Mouse (Mus musculus) limb, embryonic 14.5 days (tissue): ENCODE measurements around the gene Tnfsf10. TPM values are rescaled to one million over a fixed set of nuclear protein-coding genes. Genes with fewer than 3 reads are reported as not detected.

Experiments used
- ATAC-seq: fragments of 200-750 bp; cut with Nextera tagmentation; 2 replicates; pipeline ENCODE4 v1.8.0; 2017; ENCODE audit warnings: low read depth, moderate number of reproducible peaks, moderate TSS enrichment; ENCODE audit not compliant: low FRiP score
- DNase-seq: peaks from one replicate; pipeline ENCODE4 v3.0.0-alpha.2; 2015; ENCODE audit warnings: low spot score
- H3K27ac ChIP-seq: fragments of 300-500 bp; sonication (generic); replicated peaks from 2 replicates; pipeline ENCODE4 v1.5.1; 2014; ENCODE audit warnings: low read depth, mild to moderate bottlenecking, low read length, moderate library complexity, mixed read lengths
- H3K27me3 ChIP-seq: fragments of 300-500 bp; sonication (generic); 2 replicates; pipeline ENCODE4 v1.6.1; 2014; ENCODE audit warnings: low read length, mixed read lengths; ENCODE audit not compliant: control insufficient read depth, insufficient read depth
- H3K36me3 ChIP-seq: fragments of 300-500 bp; sonication (generic); 2 replicates; pipeline ENCODE4 v1.6.1; 2014; ENCODE audit warnings: mild to moderate bottlenecking, low read length, moderate library complexity, mixed read lengths; ENCODE audit not compliant: control insufficient read depth, insufficient read depth
- H3K4me1 ChIP-seq: fragments of 300-500 bp; sonication (generic); 2 replicates; pipeline ENCODE4 v1.6.1; 2014; ENCODE audit warnings: antibody characterized with exemption, low read length, mixed read lengths; ENCODE audit not compliant: control insufficient read depth, insufficient read depth
- H3K4me2 ChIP-seq: fragments of 300-500 bp; sonication (generic); replicated peaks from 2 replicates; pipeline ENCODE4 v1.6.1; 2014; ENCODE audit warnings: low read depth, mild to moderate bottlenecking, low read length, moderate library complexity; ENCODE audit not compliant: severe bottlenecking
- H3K4me3 ChIP-seq: fragments of 300-500 bp; sonication (generic); replicated peaks from 2 replicates; pipeline ENCODE4 v1.5.1; 2014; ENCODE audit warnings: low read length
- H3K9ac ChIP-seq: fragments of 300-500 bp; sonication (generic); 2 replicates; pipeline ENCODE4 v1.6.1; 2014; ENCODE audit warnings: mild to moderate bottlenecking, low read depth, low read length, moderate library complexity; ENCODE audit not compliant: severe bottlenecking
- H3K9me3 ChIP-seq: fragments of 300-500 bp; sonication (generic); 2 replicates; pipeline ENCODE4 v1.6.1; 2016; ENCODE audit warnings: low read length; ENCODE audit not compliant: control insufficient read depth
- POLR2A ChIP-seq: fragments of 200-500 bp; IDR thresholded peaks from 2 replicates; pipeline ENCODE4 v1.8.0; 2012; ENCODE audit warnings: inconsistent platforms, mild to moderate bottlenecking, moderate library complexity, borderline replicate concordance; ENCODE audit not compliant: insufficient read depth, insufficient read length; ENCODE audit errors: extremely low read depth
- WGBS: fragments of 180-500 bp; shearing (Covaris S2); extraction: QIAGEN DNeasy Blood & Tissue Kit; methylation state at CpG from one replicate; pipeline ENCODE4 v1.1.7; 2014; 5-methylcytosine and 5-hydroxymethylcytosine counted together
- polyA plus RNA-seq, 2 experiments: library from polyadenylated mRNA; depleted of rRNA in 1 of 2; stranded (reverse) in 1 of 2; unstranded in 1 of 2; fragments of >200 nt; fragmentation: Nextera tagmentation in 1 of 2; extraction: Ambion mirVana in 1 of 2; gene quantifications; 2 replicates each; pipeline versions ENCODE4 v1.2.1 to v1.2.3; 2012 to 2014

Tnfsf10 gene
- polyA plus RNA-seq, 2 experiments: 0.14 to 0.17 TPM

GRCm38 (mm10) chr3:27322591-27322990 is 5.8 kb downstream of the Tnfsf10 start:
- 78% methylated on average over 9 of the region's 9 CpGs for WGBS
- ATAC-seq: no peak
- H3K4me1 ChIP-seq: peaks cover 4% of the 10 kb centered on the region; the same call in 1 of the 2 replicates
- TF ChIP-seq POLR2A: no peak
- no peaks in the 10 kb centered on the region for H3K36me3 ChIP-seq
- H3K27ac ChIP-seq: no peak overlapping the region
- no peaks in the 10 kb centered on the region for H3K27me3 ChIP-seq
- DNase-seq: no peak
- no peak overlapping the region for H3K9ac ChIP-seq
- no peaks in the 10 kb centered on the region for H3K9me3 ChIP-seq
- H3K4me2 ChIP-seq: no peak overlapping the region
- no peak overlapping the region for H3K4me3 ChIP-seq

DNA sequence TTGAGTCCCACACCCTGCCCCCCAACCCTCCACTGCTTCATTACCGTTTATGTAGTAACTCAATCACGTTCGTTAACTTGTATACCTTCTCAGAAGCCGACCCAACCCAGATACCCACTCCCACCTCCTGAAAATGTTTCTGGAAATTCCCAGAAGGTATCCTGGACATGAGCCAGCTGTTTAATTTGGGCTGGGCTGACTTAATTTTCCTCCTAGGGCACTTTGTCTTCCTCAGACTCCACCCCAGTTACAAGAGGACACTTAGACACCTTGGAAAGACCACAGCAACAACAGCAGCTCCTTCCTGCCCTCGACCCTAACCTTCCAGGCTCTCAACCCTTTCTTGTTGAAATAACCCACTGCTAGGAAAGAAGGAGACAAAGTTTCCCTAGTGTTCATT is 6.7 kb downstream of the Tnfsf10 start:
- Histone ChIP-seq H3K4me1 (peaks cover 4% of the 10 kb centered on the region; the same call in 1 of the 2 replicates), H3K36me3 (no peaks in the 10 kb centered on the region), H3K27ac (no peak overlapping the region), H3K27me3 (no peaks in the 10 kb centered on the region), H3K4me3 (no peak overlapping the region), H3K4me2 (no peak overlapping the region), H3K9me3 (no peaks in the 10 kb centered on the region), H3K9ac (no peak overlapping the region)
- ATAC-seq (no peak), DNase-seq (no peak)
- WGBS: 26% methylated on average over 5 of the region's 5 CpGs
- TF ChIP-seq POLR2A: no peak

DNA sequence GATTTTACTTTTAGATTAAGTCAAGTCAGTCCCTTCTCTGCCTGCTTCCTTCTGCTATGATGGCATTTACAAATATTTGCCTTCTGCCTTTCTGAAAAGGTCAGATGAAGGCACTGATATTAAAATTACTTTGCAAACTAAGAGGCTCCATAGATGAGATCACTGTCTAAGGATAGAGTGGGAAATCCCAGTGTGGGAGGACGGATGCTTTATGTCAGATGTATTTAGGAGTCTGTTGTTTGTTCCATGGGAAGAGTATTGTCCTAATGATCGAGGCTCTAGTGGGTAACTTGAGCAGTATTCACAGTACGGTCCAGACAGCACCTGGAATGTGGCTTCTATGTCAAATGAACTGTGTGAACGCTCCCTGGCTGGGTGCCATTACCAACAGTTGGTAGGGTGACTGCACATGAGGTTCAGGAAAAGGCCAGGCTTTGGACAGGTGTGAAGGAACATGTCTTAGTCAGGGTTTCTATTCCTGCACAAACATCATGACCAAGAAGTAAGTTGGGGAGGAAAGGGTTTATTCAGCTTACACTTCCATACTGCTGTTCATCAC is 9.9 kb downstream of the Tnfsf10 start:
- no peaks in the 10 kb centered on the region for H3K9me3 ChIP-seq
- no peaks in the 10 kb centered on the region for H3K27me3 ChIP-seq
- ATAC-seq (no peak), DNase-seq (peak; percentile 18)
- H3K4me3 ChIP-seq: no peak overlapping the region
- H3K4me2 ChIP-seq: no peak overlapping the region
- H3K36me3 ChIP-seq: no peaks in the 10 kb centered on the region
- peaks cover 4% of the 10 kb centered on the region; the same call in 1 of the 2 replicates for H3K4me1 ChIP-seq
- no peak overlapping the region for H3K27ac ChIP-seq
- 64% methylated on average over 4 of the region's 4 CpGs for WGBS
- no peak for TF ChIP-seq POLR2A
- no peak overlapping the region for H3K9ac ChIP-seq

- WGBS: 91% methylated on average over 5 of the region's 5 CpGs
- no peaks in the 10 kb centered on the region for H3K27me3 ChIP-seq
- no peaks in the 10 kb centered on the region for H3K36me3 ChIP-seq
- no peak overlapping the region for H3K4me2 ChIP-seq
- H3K9me3 ChIP-seq: no peaks in the 10 kb centered on the region
- no peak for ATAC-seq
- no peaks in the 10 kb centered on the region for H3K4me1 ChIP-seq
- TF ChIP-seq POLR2A: no peak
- no peak overlapping the region for H3K9ac ChIP-seq
- no peak overlapping the region for H3K4me3 ChIP-seq
- H3K27ac ChIP-seq: no peak overlapping the region
- no peak for DNase-seq
Observed at GRCm38 (mm10) chr3:27330706-27331105, 13.9 kb downstream of the Tnfsf10 start.

- H3K4me3 ChIP-seq: no peak overlapping the region
- H3K27ac ChIP-seq: no peak overlapping the region
- no peaks in the 10 kb centered on the region for H3K27me3 ChIP-seq
- DNase-seq: peak; percentile 53
- no peaks in the 10 kb centered on the region for H3K4me1 ChIP-seq
- no peak overlapping the region for H3K9ac ChIP-seq
- 33% methylated on average over 6 of the region's 6 CpGs for WGBS
- no peaks in the 10 kb centered on the region for H3K9me3 ChIP-seq
- no peak for TF ChIP-seq POLR2A
- no peaks in the 10 kb centered on the region for H3K36me3 ChIP-seq
- ATAC-seq: no peak
- H3K4me2 ChIP-seq: no peak overlapping the region
Observed at GRCm38 (mm10) chr3:27338437-27338836, 21.6 kb downstream of the Tnfsf10 start.

GRCm38 (mm10) chr3:27338887-27339286 is 22.1 kb downstream of the Tnfsf10 start:
- 63% methylated on average over 3 of the region's 3 CpGs for WGBS

More at GRCm38 (mm10) chr3:27338887-27339286, 22.1 kb downstream of the Tnfsf10 start:
- no peaks in the 10 kb centered on the region for H3K4me1 ChIP-seq
- DNase-seq: no peak
- no peak overlapping the region for H3K4me2 ChIP-seq
- no peak overlapping the region for H3K27ac ChIP-seq
- no peaks in the 10 kb centered on the region for H3K9me3 ChIP-seq
- H3K27me3 ChIP-seq: no peaks in the 10 kb centered on the region
- no peak overlapping the region for H3K9ac ChIP-seq
- no peak overlapping the region for H3K4me3 ChIP-seq
- H3K36me3 ChIP-seq: no peaks in the 10 kb centered on the region
- no peak for TF ChIP-seq POLR2A
- ATAC-seq: no peak
